Mouse (Mus musculus): ENCODE results near the gene Lman1l. TPM values are rescaled to one million over a fixed set of nuclear protein-coding genes. Genes with fewer than 3 reads are reported as not detected.
A peak's percentile ranks its signal among the peaks of the same experiment; 100 is the strongest.

Gene Lman1l
- total and polyA plus RNA-seq, 2 experiments from 2014 or later = not detected

GRCm38 (mm10) chr9:57644442-57644943 is 23.9 kb upstream of the Lman1l start:
- H3K4me1 ChIP-seq (ENCODE audit: insufficient read depth, low read length) = peaks cover 34% of the 10 kb centered on the region
- no peaks in the 10 kb centered on the region for H3K9me3 ChIP-seq (ENCODE audit: low read length)
- H3K27ac ChIP-seq (ENCODE audit: low read depth, low read length) = peak overlapping the region; percentile 92
- no peaks in the 10 kb centered on the region for H3K27me3 ChIP-seq (ENCODE audit: insufficient read depth, low read length)
- H3K9ac ChIP-seq (replicated peaks; ENCODE audit: low read length, poor library complexity, severe bottlenecking) = peak overlapping the region; percentile 100
- H3K4me3 ChIP-seq (ENCODE audit: low read depth, low read length) = peak overlapping the region; percentile 93
- ATAC-seq (ENCODE audit: low FRiP score) (no peak), DNase-seq (ENCODE audit: low spot score) (no peak)
- WGBS = 0% methylated on average over 18 of the region's 18 CpGs
- no peak for TF ChIP-seq CTCF (IDR thresholded peaks at IDR 0.05)
- H3K36me3 ChIP-seq (ENCODE audit: insufficient read depth, low read length) = peaks cover 11% of the 10 kb centered on the region; the same call in 1 of the 2 replicates
- H3K4me2 ChIP-seq (ENCODE audit: low read depth, low read length, poor library complexity, severe bottlenecking) = peak overlapping the region; percentile 74

GRCm38 (mm10) chr9:57643856-57644180 is 23.2 kb upstream of the Lman1l start:
- H3K27me3 ChIP-seq (ENCODE audit: insufficient read depth, low read length) = no peaks in the 10 kb centered on the region
- H3K9ac ChIP-seq (replicated peaks; ENCODE audit: low read length, poor library complexity, severe bottlenecking) = peak overlapping the region; percentile 100
- no peak overlapping the region for H3K27ac ChIP-seq (ENCODE audit: low read depth, low read length)
- peaks cover 37% of the 10 kb centered on the region for H3K4me1 ChIP-seq (ENCODE audit: insufficient read depth, low read length)
- peak overlapping the region; percentile 74 for H3K4me2 ChIP-seq (ENCODE audit: low read depth, low read length, poor library complexity, severe bottlenecking)
- peak overlapping the region; percentile 93 for H3K4me3 ChIP-seq (ENCODE audit: low read depth, low read length)
- peaks cover 11% of the 10 kb centered on the region; the same call in 1 of the 2 replicates for H3K36me3 ChIP-seq (ENCODE audit: insufficient read depth, low read length)
- TF ChIP-seq CTCF (IDR thresholded peaks at IDR 0.05) = no peak
- DNase-seq (ENCODE audit: low spot score) (no peak), ATAC-seq (ENCODE audit: low FRiP score) (no peak)
- 57% methylated on average over 7 of the region's 7 CpGs for WGBS
- no peaks in the 10 kb centered on the region for H3K9me3 ChIP-seq (ENCODE audit: low read length)

- 68% methylated on average over 9 of the region's 9 CpGs for WGBS
- TF ChIP-seq CTCF (IDR thresholded peaks at IDR 0.05) = no peak
- Histone ChIP-seq H3K27ac (ENCODE audit: low read depth, low read length) (no peak overlapping the region), H3K4me3 (ENCODE audit: low read depth, low read length) (peak overlapping the region; percentile 93), H3K36me3 (ENCODE audit: insufficient read depth, low read length) (peaks cover 11% of the 10 kb centered on the region; the same call in 1 of the 2 replicates), H3K4me1 (ENCODE audit: insufficient read depth, low read length) (peaks cover 40% of the 10 kb centered on the region), H3K9ac (replicated peaks; ENCODE audit: low read length, poor library complexity, severe bottlenecking) (peak overlapping the region; percentile 100), H3K4me2 (ENCODE audit: low read depth, low read length, poor library complexity, severe bottlenecking) (peak overlapping the region; percentile 74), H3K27me3 (ENCODE audit: insufficient read depth, low read length) (no peaks in the 10 kb centered on the region), H3K9me3 (ENCODE audit: low read length) (no peaks in the 10 kb centered on the region)
- DNase-seq (ENCODE audit: low spot score) (no peak), ATAC-seq (ENCODE audit: low FRiP score) (no peak)
These were observed 22.7 kb upstream of the Lman1l start for GRCm38 (mm10) chr9:57643169-57643855.

GRCm38 (mm10) chr9:57641775-57642550 is 21.4 kb upstream of the Lman1l start:
- Histone ChIP-seq H3K9me3 (ENCODE audit: low read length) (no peaks in the 10 kb centered on the region), H3K9ac (replicated peaks; ENCODE audit: low read length, poor library complexity, severe bottlenecking) (no peak overlapping the region), H3K4me3 (ENCODE audit: low read depth, low read length) (no peak overlapping the region), H3K36me3 (ENCODE audit: insufficient read depth, low read length) (peaks cover 11% of the 10 kb centered on the region; the same call in 1 of the 2 replicates), H3K4me2 (ENCODE audit: low read depth, low read length, poor library complexity, severe bottlenecking) (0 out of 2 replicates have a peak overlapping the region, but pooled peaks have one; percentile 74), H3K4me1 (ENCODE audit: insufficient read depth, low read length) (peaks cover 40% of the 10 kb centered on the region), H3K27me3 (ENCODE audit: insufficient read depth, low read length) (no peaks in the 10 kb centered on the region), H3K27ac (ENCODE audit: low read depth, low read length) (no peak overlapping the region)
- DNase-seq (ENCODE audit: low spot score) (no peak), ATAC-seq (ENCODE audit: low FRiP score) (no peak)
- 84% methylated on average over 13 of the region's 13 CpGs for WGBS
- no peak for TF ChIP-seq CTCF (IDR thresholded peaks at IDR 0.05)

- Histone ChIP-seq H3K4me2 (ENCODE audit: low read depth, low read length, poor library complexity, severe bottlenecking) (0 out of 2 replicates have a peak overlapping the region, but pooled peaks have one; percentile 37), H3K27me3 (ENCODE audit: insufficient read depth, low read length) (no peaks in the 10 kb centered on the region), H3K4me3 (ENCODE audit: low read depth, low read length) (no peak overlapping the region), H3K4me1 (ENCODE audit: insufficient read depth, low read length) (peaks cover 40% of the 10 kb centered on the region), H3K9ac (replicated peaks; ENCODE audit: low read length, poor library complexity, severe bottlenecking) (no peak overlapping the region), H3K27ac (ENCODE audit: low read depth, low read length) (no peak overlapping the region), H3K36me3 (ENCODE audit: insufficient read depth, low read length) (peaks cover 11% of the 10 kb centered on the region; the same call in 1 of the 2 replicates), H3K9me3 (ENCODE audit: low read length) (no peaks in the 10 kb centered on the region)
- no peak for TF ChIP-seq CTCF (IDR thresholded peaks at IDR 0.05)
- no peak for ATAC-seq (ENCODE audit: low FRiP score)
- no peak for DNase-seq (ENCODE audit: low spot score)
- WGBS = 82% methylated on average over 1 of the region's 1 CpGs
These were observed 20.4 kb upstream of the Lman1l start for GRCm38 (mm10) chr9:57641022-57641421.
